Mouse (Mus musculus) liver, adult (tissue): ENCODE data around the gene Dnajb14.
A peak's percentile ranks its signal among the peaks of the same experiment; 100 is the strongest.

Experiments
- GATA4 ChIP-seq: IDR thresholded peaks from 2 replicates; pipeline ENCODE4 v1.6.1; 2014; ENCODE audit warnings: mild to moderate bottlenecking, low read length; ENCODE audit not compliant: insufficient replicate concordance

Dnajb14 gene

GRCm38 (mm10) chr3:137855328-137855727, 12.1 kb upstream of the Dnajb14 start:
- TF ChIP-seq GATA4 = no peak

GRCm38 (mm10) chr3:137856061-137856460, 11.4 kb upstream of the Dnajb14 start:
- TF ChIP-seq GATA4 = no peak

- TF ChIP-seq GATA4 = peak; percentile 88; the same call in 1 of the 2 replicates
Measured at GRCm38 (mm10) chr3:137860394-137861170, 6.9 kb upstream of the Dnajb14 start.

- no peak for TF ChIP-seq GATA4
Measured at GRCm38 (mm10) chr3:137861436-137861835, 6.0 kb upstream of the Dnajb14 start.

- TF ChIP-seq GATA4 = no peak
Measured at GRCm38 (mm10) chr3:137862600-137862999, 4.9 kb upstream of the Dnajb14 start.

GRCm38 (mm10) chr3:137863330-137864123, 3.9 kb upstream of the Dnajb14 start:
- TF ChIP-seq GATA4 = no peak

- TF ChIP-seq GATA4 = peak; percentile 60; the same call in 1 of the 2 replicates
Measured at GRCm38 (mm10) chr3:137864124-137864987, 3.1 kb upstream of the Dnajb14 start, which contains the start of gene H2afz. Gene H2afz, plus strand, starts transcription at chr3:137864487.

GRCm38 (mm10) chr3:137864988-137865982, 2.2 kb upstream of the Dnajb14 start:
- no peak; the same call in 1 of the 2 replicates for TF ChIP-seq GATA4

GRCm38 (mm10) chr3:137867133-137867436, 390 bp upstream of the Dnajb14 start:
- no peak for TF ChIP-seq GATA4

GRCm38 (mm10) chr3:137868094-137868913, 829 bp downstream of the Dnajb14 start:
- TF ChIP-seq GATA4 = no peak

GRCm38 (mm10) chr3:137869395-137869794, 1.9 kb downstream of the Dnajb14 start:
- TF ChIP-seq GATA4 = no peak

GRCm38 (mm10) chr3:137879313-137879712, 11.8 kb downstream of the Dnajb14 start:
- TF ChIP-seq GATA4 = no peak

GRCm38 (mm10) chr3:137880109-137880748, 12.8 kb downstream of the Dnajb14 start:
- TF ChIP-seq GATA4 = no peak
